Mouse (Mus musculus): ENCODE measurements around the gene Grtp1. TPM values are rescaled to one million over a fixed set of nuclear protein-coding genes. Genes with fewer than 3 reads are reported as not detected.

Gene Grtp1
- total RNA-seq, 1 experiment from 2014 or later = 0.27 TPM

GRCm38 (mm10) chr8:13206290-13206689 lies 5.9 kb upstream of the Grtp1 start:
- ATAC-seq (replicated peaks; ENCODE audit: low read depth, poor library complexity, severe bottlenecking) = no peak

DNA sequence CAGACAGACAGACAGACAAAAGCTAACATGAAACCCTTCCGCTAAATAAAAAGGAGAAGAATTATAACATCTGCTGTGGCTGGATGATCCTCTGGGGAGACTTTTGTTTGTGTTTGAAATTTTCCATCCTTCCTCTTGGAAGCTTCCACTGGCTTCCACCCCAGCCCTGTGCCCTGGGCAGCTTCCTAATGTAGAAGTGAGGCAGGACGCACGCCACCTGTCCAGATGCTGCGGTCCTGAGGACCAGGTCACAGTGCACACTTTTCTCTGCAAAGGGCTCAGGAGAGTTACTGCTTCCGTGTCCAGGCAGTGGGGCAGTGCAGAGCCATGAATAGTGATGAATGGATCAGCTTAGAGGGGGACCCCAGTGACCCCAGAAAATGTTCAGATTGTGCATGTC lies 4.9 kb upstream of the Grtp1 start:
- no peak for ATAC-seq (replicated peaks; ENCODE audit: low read depth, poor library complexity, severe bottlenecking)

GRCm38 (mm10) chr8:13204371-13205140 lies 4.1 kb upstream of the Grtp1 start:
- ATAC-seq (replicated peaks; ENCODE audit: low read depth, poor library complexity, severe bottlenecking) = no peak

GRCm38 (mm10) chr8:13203472-13203871 lies 3.1 kb upstream of the Grtp1 start:
- ATAC-seq (replicated peaks; ENCODE audit: low read depth, poor library complexity, severe bottlenecking) = peak; percentile 39

DNA sequence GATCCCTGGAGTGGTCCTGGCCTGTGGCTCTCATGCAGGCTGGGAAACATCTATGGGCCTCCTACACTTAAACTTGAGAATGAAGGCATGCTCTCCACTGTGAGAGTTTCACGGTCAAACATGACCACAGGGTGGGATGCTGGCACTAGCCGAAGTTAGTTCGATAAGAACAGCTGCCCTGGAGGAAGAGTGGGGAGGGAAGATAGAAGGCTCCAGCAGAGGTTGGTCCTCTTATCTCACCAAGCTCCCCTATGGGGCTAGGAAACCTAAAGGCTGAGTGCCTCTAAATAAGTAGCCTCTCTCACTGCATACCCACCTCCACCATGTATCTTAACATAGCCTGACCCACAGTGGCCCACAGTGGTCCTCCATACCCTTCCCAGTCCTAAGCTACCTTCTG lies 2.4 kb upstream of the Grtp1 start:
- ATAC-seq (replicated peaks; ENCODE audit: low read depth, poor library complexity, severe bottlenecking) = peak; percentile 80

DNA sequence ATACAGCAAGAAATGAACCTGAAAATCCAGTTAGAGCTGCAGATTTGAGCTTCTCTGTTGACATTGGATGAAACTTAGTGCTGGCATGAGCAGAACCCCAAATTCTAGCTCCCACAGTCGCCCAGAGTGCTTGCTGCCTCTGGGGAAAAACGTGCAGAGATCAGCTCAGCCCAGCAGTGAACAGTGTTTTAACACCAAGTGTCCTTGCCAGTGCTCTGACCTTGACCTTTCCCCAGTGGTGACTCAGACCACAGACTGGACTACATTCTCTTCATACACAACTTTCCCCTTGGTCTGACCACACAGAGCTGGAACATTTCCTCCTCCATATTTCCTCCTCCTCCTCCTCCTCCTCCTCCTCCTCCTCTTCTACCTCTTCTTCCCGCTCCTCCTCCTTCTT lies 1.6 kb upstream of the Grtp1 start:
- ATAC-seq (replicated peaks; ENCODE audit: low read depth, poor library complexity, severe bottlenecking) = no peak

DNA sequence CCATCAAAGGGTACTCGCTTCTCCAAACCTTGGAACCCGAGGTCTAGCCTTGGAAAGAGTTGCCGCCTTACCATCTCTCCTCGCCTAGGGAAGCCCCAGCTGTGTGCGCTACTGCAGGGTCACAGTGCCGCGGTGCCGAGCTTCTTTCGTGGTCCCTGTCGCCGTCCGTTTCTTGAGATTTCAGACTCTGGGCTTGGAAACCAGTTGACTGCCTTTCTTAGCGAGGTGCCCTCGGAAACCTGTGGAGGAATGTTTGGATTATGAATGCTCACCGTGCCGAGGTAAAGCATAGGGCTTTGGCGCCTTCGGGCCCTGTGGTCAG lies 554 bp upstream of the Grtp1 start:
- ATAC-seq (replicated peaks; ENCODE audit: low read depth, poor library complexity, severe bottlenecking) = no peak

- no peak for ATAC-seq (replicated peaks; ENCODE audit: low read depth, poor library complexity, severe bottlenecking)
These were observed 897 bp downstream of the Grtp1 start for GRCm38 (mm10) chr8:13199385-13200061.

GRCm38 (mm10) chr8:13197493-13197892 lies 2.9 kb downstream of the Grtp1 start:
- no peak for ATAC-seq (replicated peaks; ENCODE audit: low read depth, poor library complexity, severe bottlenecking)

DNA sequence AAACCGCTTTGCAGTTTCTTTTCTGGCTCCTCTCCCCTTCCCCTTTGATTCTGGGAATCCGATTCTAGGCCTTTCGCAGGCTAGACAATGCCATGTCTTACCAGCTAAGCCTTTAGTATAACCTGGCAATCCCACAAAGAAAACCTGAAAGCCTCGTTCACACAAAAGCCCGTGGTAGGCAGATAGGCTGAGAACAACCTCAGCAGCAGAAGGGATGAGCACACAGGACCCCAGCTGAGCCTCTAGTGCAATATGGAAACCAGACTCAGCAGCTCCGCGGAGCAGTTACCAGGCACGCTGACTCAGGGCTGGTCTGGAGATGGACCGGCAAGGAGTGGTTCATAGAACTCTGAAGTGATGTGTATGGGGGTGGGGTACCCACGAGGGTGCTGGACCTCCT lies 5.6 kb downstream of the Grtp1 start:
- ATAC-seq (replicated peaks; ENCODE audit: low read depth, poor library complexity, severe bottlenecking) = no peak

GRCm38 (mm10) chr8:13190235-13190634 lies 10.2 kb downstream of the Grtp1 start:
- ATAC-seq (replicated peaks; ENCODE audit: low read depth, poor library complexity, severe bottlenecking) = no peak

GRCm38 (mm10) chr8:13188857-13189256 lies 11.6 kb downstream of the Grtp1 start:
- ATAC-seq (replicated peaks; ENCODE audit: low read depth, poor library complexity, severe bottlenecking) = no peak

DNA sequence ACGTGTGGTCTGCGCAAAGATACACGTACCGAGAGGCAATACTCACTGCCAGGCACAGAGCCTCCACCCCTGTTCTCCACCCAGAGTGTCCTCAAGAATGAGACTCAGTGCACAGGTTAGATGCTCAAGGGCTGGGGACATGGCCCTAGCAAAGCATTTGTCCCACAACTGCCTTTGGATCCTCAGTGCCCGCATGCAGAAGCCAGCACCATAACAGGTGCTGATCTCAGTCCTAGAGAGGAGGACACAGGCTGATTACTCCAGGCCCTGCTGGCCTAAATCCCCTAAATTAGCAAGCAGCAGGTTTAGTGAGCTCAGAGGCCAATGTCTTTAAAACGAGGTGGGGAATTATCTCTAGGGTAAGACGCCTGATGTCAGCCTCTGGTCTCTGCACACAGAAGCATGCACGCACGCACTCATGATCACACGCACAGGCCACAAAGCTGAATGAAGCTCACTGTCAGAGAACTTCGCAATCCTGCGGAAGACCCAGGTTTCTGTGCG lies 12.3 kb downstream of the Grtp1 start:
- ATAC-seq (replicated peaks; ENCODE audit: low read depth, poor library complexity, severe bottlenecking) = no peak

- no peak for ATAC-seq (replicated peaks; ENCODE audit: low read depth, poor library complexity, severe bottlenecking)
These were observed 12.8 kb downstream of the Grtp1 start for GRCm38 (mm10) chr8:13187638-13188037.

GRCm38 (mm10) chr8:13187229-13187628 lies 13.2 kb downstream of the Grtp1 start:
- no peak for ATAC-seq (replicated peaks; ENCODE audit: low read depth, poor library complexity, severe bottlenecking)

DNA sequence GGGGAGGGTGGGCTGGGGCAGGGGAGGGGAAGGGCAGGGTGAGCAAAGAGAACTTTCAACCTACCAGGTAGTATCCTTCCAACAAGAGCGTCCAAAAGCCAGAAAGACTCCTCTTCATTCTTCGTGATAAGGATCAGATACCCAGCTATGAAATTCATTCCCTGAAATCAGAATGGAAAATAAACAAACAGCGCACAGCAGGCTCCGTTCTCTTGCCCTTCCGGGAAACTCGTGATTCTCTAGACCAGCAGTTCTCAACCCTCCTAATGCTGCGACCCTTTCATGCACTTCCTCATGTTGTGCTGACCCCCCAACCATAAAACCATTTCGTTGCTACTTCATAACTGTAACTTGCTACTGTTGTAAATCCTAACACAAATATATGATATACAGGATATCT lies 13.6 kb downstream of the Grtp1 start:
- no peak for ATAC-seq (replicated peaks; ENCODE audit: low read depth, poor library complexity, severe bottlenecking)

DNA sequence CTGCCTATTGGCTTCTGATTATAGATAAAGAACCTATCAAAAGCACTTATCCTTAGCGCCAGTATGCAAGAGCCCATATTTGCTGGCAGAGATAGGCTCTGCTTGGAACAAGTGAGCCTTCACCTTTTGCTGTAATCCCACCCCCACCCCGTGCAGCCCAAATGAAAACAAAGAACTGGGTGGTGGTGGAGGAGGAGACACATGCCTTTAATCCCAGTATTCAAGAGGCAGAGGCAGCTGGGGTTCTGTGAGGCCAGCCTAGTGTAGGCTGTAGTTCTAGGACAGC lies 18.8 kb downstream of the Grtp1 start:
- ATAC-seq (replicated peaks; ENCODE audit: low read depth, poor library complexity, severe bottlenecking) = no peak

GRCm38 (mm10) chr8:13180911-13181690 lies 19.3 kb downstream of the Grtp1 start:
- ATAC-seq (replicated peaks; ENCODE audit: low read depth, poor library complexity, severe bottlenecking) = peak; percentile 30; the same call in 1 of the 2 replicates

- no peak for ATAC-seq (replicated peaks; ENCODE audit: low read depth, poor library complexity, severe bottlenecking)
These were observed 20.0 kb downstream of the Grtp1 start for GRCm38 (mm10) chr8:13180408-13180807.

- ATAC-seq (replicated peaks; ENCODE audit: low read depth, poor library complexity, severe bottlenecking) = no peak
These were observed 20.5 kb downstream of the Grtp1 start for GRCm38 (mm10) chr8:13179948-13180347.

DNA sequence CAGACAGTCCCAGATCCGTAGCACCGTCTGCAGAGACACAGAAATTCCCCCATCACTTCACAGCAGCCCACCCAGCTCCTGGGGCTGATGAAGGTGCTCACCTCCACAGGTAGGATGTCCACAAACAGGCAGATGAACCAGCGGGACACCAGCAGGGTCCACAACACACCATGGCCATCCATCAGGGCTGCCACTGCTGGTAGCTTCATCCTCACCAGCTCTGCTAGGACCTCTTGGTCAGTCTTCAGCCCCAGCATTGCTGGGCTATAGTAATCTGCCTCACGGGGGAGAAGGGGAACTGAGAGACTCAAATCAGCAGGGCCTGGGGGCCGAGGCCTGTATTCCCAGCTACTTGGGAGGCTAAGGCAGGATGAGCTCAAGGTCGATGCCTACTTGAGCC lies 20.9 kb downstream of the Grtp1 start:
- no peak for ATAC-seq (replicated peaks; ENCODE audit: low read depth, poor library complexity, severe bottlenecking)
